Mouse (Mus musculus) C2C12 (cell line): ENCODE results near the gene Timm13.

ENCODE experiments used
- CTCF ChIP-seq: IDR thresholded peaks from one replicate; pipeline ENCODE4 v1.5.1; 2011; ENCODE audit not compliant: control insufficient read depth, insufficient read depth, insufficient read length
- MYOG ChIP-seq: IDR thresholded peaks from one replicate; pipeline ENCODE4 v1.6.1; 2011; ENCODE audit not compliant: control insufficient read depth, insufficient read length; ENCODE audit errors: extremely low read depth
- USF1 ChIP-seq: IDR thresholded peaks from one replicate; pipeline ENCODE4 v1.6.1; 2011; ENCODE audit warnings: low read depth, mild to moderate bottlenecking, control low read depth, moderate library complexity

DNA sequence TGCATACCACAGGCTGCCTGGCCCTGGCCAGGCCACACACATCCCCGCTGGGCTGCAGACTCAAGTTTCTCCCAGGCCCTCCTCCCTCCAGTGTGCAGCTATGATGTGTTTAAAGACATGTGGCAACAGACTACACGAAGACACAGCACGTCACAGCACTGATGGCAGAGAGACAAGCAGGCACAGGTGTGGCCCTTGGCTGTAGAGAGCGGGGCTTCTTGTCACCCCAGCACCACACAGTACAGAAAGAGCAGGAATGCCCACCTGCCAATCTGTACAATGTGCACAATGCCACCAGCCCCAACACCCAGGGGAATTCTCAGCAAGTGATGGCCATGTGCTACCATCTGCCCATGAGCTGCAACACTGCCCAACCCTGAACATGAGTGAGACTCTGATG, 10.6 kb upstream of the Timm13 start:
- TF ChIP-seq USF1 (no peak), CTCF (no peak), MYOG (no peak)
